Mouse (Mus musculus): ENCODE measurements around the gene Sec23ip. TPM values are rescaled to one million over a fixed set of nuclear protein-coding genes. Genes with fewer than 3 reads are reported as not detected.

The Sec23ip gene
- total RNA-seq, 2 experiments from 2014 or later: 34.9 to 36.3 TPM

GRCm38 (mm10) chr7:128781846-128782245, 37.1 kb downstream of the Sec23ip start:
- DNase-seq: no peak

GRCm38 (mm10) chr7:128790045-128790444, 45.3 kb downstream of the Sec23ip start:
- DNase-seq: no peak

- no peak for DNase-seq
Observed at GRCm38 (mm10) chr7:128793464-128793863, 48.7 kb downstream of the Sec23ip start.

- no peak for DNase-seq
Observed at GRCm38 (mm10) chr7:128824986-128825563, 80.3 kb downstream of the Sec23ip start.

GRCm38 (mm10) chr7:128832455-128833081, 87.8 kb downstream of the Sec23ip start:
- DNase-seq: no peak

GRCm38 (mm10) chr7:128833196-128833595, 88.5 kb downstream of the Sec23ip start:
- no peak for DNase-seq

Small RNA genes lying within 50 kb of the gene (microRNA-seq; reads per million reads assigned to microRNA genes)
- gene Gm25778: 0 reads per million in 2 experiments

Other genes with a start within 250 kb of the Sec23ip start
- 100 to 1,000 TPM; 111 TPM for gene Bag3, start 221.3 kb upstream of the Sec23ip start, total RNA-seq (2021)
- 1 to 10 TPM; 8.9 to 9.9 TPM for gene Inpp5f, start 133.6 kb upstream of the Sec23ip start, total RNA-seq (2021)
- gene Mcmbp, start 4.4 kb upstream of the Sec23ip start, total RNA-seq (2021): 10 to 100 TPM; 43.8 to 45.7 TPM